Mouse (Mus musculus) T-cell, adult 2 months (primary cell): ENCODE data around the gene Rnf213.
A peak's percentile ranks its signal among the peaks of the same experiment; 100 is the strongest.

ENCODE experiments used
- DNase-seq: peaks from one replicate; pipeline ENCODE4 v3.0.0; 2022; ENCODE audit warnings: low spot score

Gene Rnf213

GRCm38 (mm10) chr11:119514967-119515636 is 122.2 kb downstream of the Rnf213 start:
- no peak for DNase-seq

- DNase-seq: no peak
These were observed 123.2 kb downstream of the Rnf213 start for GRCm38 (mm10) chr11:119515823-119516676.

GRCm38 (mm10) chr11:119516677-119517361 is 123.9 kb downstream of the Rnf213 start:
- DNase-seq: no peak

- no peak for DNase-seq
These were observed 126.5 kb downstream of the Rnf213 start for GRCm38 (mm10) chr11:119519387-119519786.

- DNase-seq: no peak
These were observed 127.3 kb downstream of the Rnf213 start for GRCm38 (mm10) chr11:119520005-119520712.

GRCm38 (mm10) chr11:119520713-119521063 is 127.8 kb downstream of the Rnf213 start:
- no peak for DNase-seq

- DNase-seq: no peak
These were observed 129.2 kb downstream of the Rnf213 start for GRCm38 (mm10) chr11:119521920-119522710.

- no peak for DNase-seq
These were observed 129.9 kb downstream of the Rnf213 start for GRCm38 (mm10) chr11:119522779-119523178.

- no peak for DNase-seq
These were observed 130.5 kb downstream of the Rnf213 start for GRCm38 (mm10) chr11:119523392-119523791.

GRCm38 (mm10) chr11:119524545-119524949 is 131.6 kb downstream of the Rnf213 start:
- DNase-seq: peak; percentile 79

GRCm38 (mm10) chr11:119526068-119526966 is 133.4 kb downstream of the Rnf213 start:
- DNase-seq: no peak

GRCm38 (mm10) chr11:119528930-119529329 is 136.0 kb downstream of the Rnf213 start:
- no peak for DNase-seq

GRCm38 (mm10) chr11:119532460-119532859 is 139.6 kb downstream of the Rnf213 start:
- DNase-seq: no peak

- DNase-seq: no peak
These were observed 140.8 kb downstream of the Rnf213 start for GRCm38 (mm10) chr11:119533745-119534144.
